Mouse (Mus musculus): Measurements from ENCODE around the gene Zfp316. TPM values are rescaled to one million over a fixed set of nuclear protein-coding genes. Genes with fewer than 3 reads are reported as not detected.

Gene Zfp316
- total and polyA plus RNA-seq, 3 experiments: 1.1 to 3.6 (median 2.0) TPM

GRCm38 (mm10) chr5:143265409-143265808 lies 4.4 kb downstream of the Zfp316 start:
- no peaks in the 10 kb centered on the region for H3K27me3 ChIP-seq (replicated peaks)
- TF ChIP-seq HCFC1 (IDR thresholded peaks at IDR 0.05; ENCODE audit: low read depth, low read length) (peak; percentile 53), SIN3A (IDR thresholded peaks at IDR 0.05; ENCODE audit: low read length) (no peak), UBTF (IDR thresholded peaks at IDR 0.05; ENCODE audit: low read depth, low read length) (no peak), E2F4 (IDR thresholded peaks at IDR 0.05; ENCODE audit: insufficient replicate concordance, low read depth, low read length) (no peak), RCOR1 (conservative IDR thresholded peaks at IDR 0.05; ENCODE audit: low read depth, low read length) (no peak), MAX (IDR thresholded peaks at IDR 0.05; ENCODE audit: low read length) (no peak)
- peaks cover 8 to 12% of the 10 kb centered on the region in 2 experiments for H3K4me1 ChIP-seq (ENCODE audit: control insufficient read depth in 1 of 2, insufficient read depth in 2 of 2)
- H3K4me3 ChIP-seq (replicated peaks in 1 of 3; ENCODE audit: low read depth in 2 of 3, low read length in 2 of 3, poor library complexity in 1 of 3): no peak overlapping the region
- no peaks in the 10 kb centered on the region for H3K79me2 ChIP-seq (replicated peaks; ENCODE audit: control insufficient read depth, extremely low read depth, insufficient read depth, poor library complexity, severe bottlenecking)
- peaks cover 8 to 43% of the 10 kb centered on the region in 2 experiments for H3K36me3 ChIP-seq (replicated peaks in 1 of 2; ENCODE audit: control insufficient read depth in 1 of 2, insufficient read depth in 1 of 2, low read length in 1 of 2)
- H3K9me3 ChIP-seq (replicated peaks; ENCODE audit: low read length): no peaks in the 10 kb centered on the region
- no peak overlapping the region for H3K27ac ChIP-seq (ENCODE audit: insufficient read depth, low read depth)
- in situ Hi-C loops (cut with MboI; ENCODE audit: low pct_ligation_motif_present, low pct_unique_long_range_greater_than_20kb, low sequenced_read_pairs): no loop called here
- DNase-seq (ENCODE audit: extremely low read depth): no peak
- H3K4me2 ChIP-seq (ENCODE audit: insufficient read depth, low read depth, poor library complexity, severe bottlenecking): no peak overlapping the region
- H3K9ac ChIP-seq (ENCODE audit: insufficient read depth, low read depth): no peak overlapping the region
- dilution Hi-C loops (cut with MboI; ENCODE audit: extremely low pct_ligation_motif_present, extremely low pct_unique_long_range_greater_than_20kb, low sequenced_read_pairs): no loop called here

- Histone ChIP-seq H3K36me3 (replicated peaks in 1 of 2; ENCODE audit: control insufficient read depth in 1 of 2, insufficient read depth in 1 of 2, low read length in 1 of 2) (peaks cover 8 to 50% of the 10 kb centered on the region in 2 experiments), H3K9me3 (replicated peaks; ENCODE audit: low read length) (no peaks in the 10 kb centered on the region), H3K27me3 (replicated peaks) (no peaks in the 10 kb centered on the region), H3K4me3 (replicated peaks in 1 of 3; ENCODE audit: low read depth in 2 of 3, low read length in 2 of 3, poor library complexity in 1 of 3) (no peak overlapping the region), H3K79me2 (replicated peaks; ENCODE audit: control insufficient read depth, extremely low read depth, insufficient read depth, poor library complexity, severe bottlenecking) (no peaks in the 10 kb centered on the region), H3K9ac (ENCODE audit: insufficient read depth, low read depth) (no peak overlapping the region), H3K4me2 (ENCODE audit: insufficient read depth, low read depth, poor library complexity, severe bottlenecking) (no peak overlapping the region), H3K27ac (ENCODE audit: insufficient read depth, low read depth) (no peak overlapping the region), H3K4me1 (ENCODE audit: control insufficient read depth in 1 of 2, insufficient read depth in 2 of 2) (peaks cover 8 to 11% of the 10 kb centered on the region in 2 experiments)
- in situ Hi-C loops (cut with MboI; ENCODE audit: low pct_ligation_motif_present, low pct_unique_long_range_greater_than_20kb, low sequenced_read_pairs) (no loop called here), dilution Hi-C loops (cut with MboI; ENCODE audit: extremely low pct_ligation_motif_present, extremely low pct_unique_long_range_greater_than_20kb, low sequenced_read_pairs) (no loop called here)
- TF ChIP-seq IRF4 (IDR thresholded peaks at IDR 0.05; ENCODE audit: low read depth, low read length): no peak
- no peak for TF ChIP-seq USF1 (IDR thresholded peaks at IDR 0.05; ENCODE audit: low read depth, low read length)
- TF ChIP-seq MEF2A (IDR thresholded peaks at IDR 0.05; ENCODE audit: borderline replicate concordance, low read depth, low read length): no peak
- TF ChIP-seq KAT2A (IDR thresholded peaks at IDR 0.05; ENCODE audit: insufficient replicate concordance, low read length): no peak
- TF ChIP-seq POLR2AphosphoS2 (IDR thresholded peaks at IDR 0.05; ENCODE audit: low read depth, low read length): no peak
- TF ChIP-seq ETS1 (conservative IDR thresholded peaks at IDR 0.05; ENCODE audit: low read depth, low read length): no peak
- TF ChIP-seq CTCF (conservative IDR thresholded peaks at IDR 0.05 in 1 of 2, IDR thresholded peaks at IDR 0.05 in 1 of 2; ENCODE audit: low read depth in 2 of 2, low read length in 2 of 2): no peak
- no peak for TF ChIP-seq HCFC1 (IDR thresholded peaks at IDR 0.05; ENCODE audit: low read depth, low read length)
- TF ChIP-seq MAFK (IDR thresholded peaks at IDR 0.05; ENCODE audit: insufficient replicate concordance, low read length): no peak
- no peak for TF ChIP-seq UBTF (IDR thresholded peaks at IDR 0.05; ENCODE audit: low read depth, low read length)
- TF ChIP-seq ZKSCAN1 (IDR thresholded peaks at IDR 0.05; ENCODE audit: borderline replicate concordance, low read depth, low read length): no peak
- no peak for TF ChIP-seq E2F4 (IDR thresholded peaks at IDR 0.05; ENCODE audit: insufficient replicate concordance, low read depth, low read length)
- no peak for TF ChIP-seq ZNF384 (IDR thresholded peaks at IDR 0.05; ENCODE audit: low read depth, low read length)
- no peak for TF ChIP-seq SIN3A (IDR thresholded peaks at IDR 0.05; ENCODE audit: low read length)
- no peak for TF ChIP-seq EP300 (IDR thresholded peaks at IDR 0.05; ENCODE audit: low read length)
- no peak for TF ChIP-seq SMC3 (IDR thresholded peaks at IDR 0.05; ENCODE audit: low read depth, low read length)
- no peak for DNase-seq (ENCODE audit: extremely low read depth)
Measured at GRCm38 (mm10) chr5:143264689-143265088, 5.1 kb downstream of the Zfp316 start.

Data from CH12.LX (cell line).